Mouse (Mus musculus) gastrocnemius, postnatal 4 days (tissue): ENCODE results near the gene Snn. TPM values are rescaled to one million over a fixed set of nuclear protein-coding genes. Genes with fewer than 3 reads are reported as not detected.
A peak's percentile ranks its signal among the peaks of the same experiment; 100 is the strongest.

Experiments
- DNase-seq, 2 experiments: peaks; one replicate each; pipeline ENCODE4 v3.0.0; 2021 to 2022; ENCODE audit warnings: low spot score in 2 of 2, mixed read lengths in 2 of 2
- total RNA-seq, 2 experiments: library from RNA; stranded (reverse); gene quantifications; 2 replicates each; pipeline ENCODE4 v1.2.3; 2021

The Snn gene
- total RNA-seq, 2 experiments from 2014 or later: 27.8 to 31.6 TPM

DNA sequence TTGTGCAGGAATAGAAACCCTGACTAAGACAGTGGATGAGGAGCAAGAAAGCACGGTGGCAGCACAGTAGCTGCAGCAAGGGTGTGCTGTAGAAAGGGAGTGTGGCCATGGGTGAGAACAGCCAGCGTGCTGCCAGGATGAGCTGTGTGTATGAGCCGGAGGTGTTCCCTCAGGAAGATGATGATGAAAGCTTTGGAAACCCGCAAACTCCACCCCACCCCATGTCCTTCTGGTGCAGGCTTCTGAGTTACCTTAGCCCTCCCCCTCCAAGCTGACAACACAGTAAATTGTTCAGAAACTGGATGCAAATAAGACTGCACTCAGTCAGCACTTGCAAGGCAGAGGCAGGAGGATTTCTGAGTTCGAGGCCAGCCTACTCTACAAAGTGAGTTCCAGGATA lies 17.5 kb upstream of the Snn start:
- no peak for DNase-seq

DNA sequence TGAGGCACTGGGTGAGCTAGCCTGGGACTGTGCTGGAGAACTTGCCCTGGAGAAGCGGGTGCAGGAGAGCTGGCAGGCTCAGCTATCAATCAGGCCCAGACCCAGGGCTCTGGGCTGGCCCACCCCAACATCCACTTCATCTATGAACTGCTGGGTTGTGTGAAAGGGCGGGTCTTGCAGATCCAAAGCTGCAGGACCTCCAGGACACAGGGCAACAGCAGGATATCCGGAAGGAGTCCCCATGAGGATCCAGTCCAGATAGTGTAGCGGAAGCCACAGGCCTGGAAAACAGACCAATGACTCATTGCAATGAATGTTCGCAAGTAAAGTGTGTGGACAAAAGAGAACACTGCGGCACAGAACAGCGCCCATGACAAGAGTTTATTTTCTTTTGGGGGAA lies 14.3 kb upstream of the Snn start:
- no peak for DNase-seq

DNA sequence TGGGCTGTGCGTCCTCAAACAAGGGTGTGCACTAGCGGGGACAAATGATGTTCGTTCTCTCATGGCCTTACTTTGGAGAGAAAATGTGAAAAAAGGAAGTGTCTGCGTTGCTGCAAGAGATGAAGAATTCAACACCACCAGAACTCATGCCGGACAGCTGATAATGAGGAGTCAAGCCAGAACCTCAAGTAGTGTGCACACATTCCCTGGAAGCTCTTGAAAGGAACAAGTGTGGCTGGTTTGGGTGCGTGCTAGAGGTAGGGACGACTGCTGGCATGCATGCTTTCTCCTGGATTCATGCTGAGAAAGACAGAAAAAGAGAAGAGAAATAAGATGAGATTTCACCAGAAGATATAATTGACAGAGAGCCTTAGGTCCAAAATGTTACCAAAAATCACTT lies 13.6 kb upstream of the Snn start:
- no peak for DNase-seq

DNA sequence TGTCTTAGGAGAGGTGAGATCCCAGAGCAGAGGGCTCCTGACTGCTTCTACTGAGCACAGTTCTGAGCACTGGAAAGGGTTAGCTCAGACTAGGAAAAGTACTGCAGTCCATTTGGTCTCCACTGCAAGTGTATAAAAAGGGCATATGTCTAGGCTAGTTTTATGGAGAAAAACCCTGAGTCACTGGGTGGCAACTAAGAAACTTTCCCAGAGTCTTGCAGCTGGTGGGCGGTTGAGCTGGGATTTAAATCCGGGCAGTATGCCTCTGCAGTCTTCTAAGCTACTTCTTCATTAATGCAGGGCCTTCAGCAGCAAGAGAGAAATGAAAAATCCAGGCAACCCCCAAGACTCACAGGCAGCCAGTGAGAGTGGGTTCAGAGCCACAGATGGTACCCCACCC lies 10.5 kb upstream of the Snn start:
- DNase-seq: no peak

DNA sequence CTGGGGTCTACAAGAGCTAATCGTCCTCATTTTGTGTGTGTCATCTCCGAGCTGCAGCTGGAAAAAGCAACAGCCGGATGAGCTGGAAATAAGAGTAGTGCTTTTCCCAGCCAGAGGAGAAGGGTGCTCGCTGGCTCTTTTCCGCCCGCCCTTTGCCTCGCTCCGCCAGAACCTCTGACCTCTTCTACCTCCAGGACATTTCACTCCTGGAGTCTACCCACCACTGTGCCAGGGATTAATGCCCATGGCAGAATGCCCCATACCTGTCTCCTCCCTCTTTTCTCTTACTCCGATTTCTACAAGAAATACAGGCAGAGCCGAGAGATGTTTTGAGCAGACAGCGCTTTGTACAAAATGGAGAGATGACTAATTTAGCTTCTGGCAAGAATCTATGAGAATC lies 9.6 kb upstream of the Snn start:
- no peak for DNase-seq

DNA sequence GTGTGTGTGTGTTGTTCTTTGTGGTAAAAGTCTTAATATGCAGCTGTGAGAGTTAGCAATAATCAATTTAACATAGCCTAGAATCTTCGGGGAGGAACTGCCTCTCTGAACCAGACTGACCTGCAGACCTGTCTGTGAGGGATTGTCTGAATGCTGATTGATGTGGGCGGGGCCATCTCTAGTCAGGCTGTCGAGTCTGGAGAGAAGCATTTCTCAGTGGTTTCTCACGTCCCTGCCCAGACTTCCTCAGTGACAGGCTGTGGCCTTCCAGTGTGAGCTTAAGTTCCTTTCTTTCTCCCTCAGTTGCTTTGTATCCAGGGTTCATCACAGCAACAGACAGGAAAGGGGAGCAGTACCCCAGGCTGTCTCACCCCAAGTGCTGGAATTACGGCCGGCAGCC lies 6.3 kb upstream of the Snn start:
- no peak for DNase-seq

DNA sequence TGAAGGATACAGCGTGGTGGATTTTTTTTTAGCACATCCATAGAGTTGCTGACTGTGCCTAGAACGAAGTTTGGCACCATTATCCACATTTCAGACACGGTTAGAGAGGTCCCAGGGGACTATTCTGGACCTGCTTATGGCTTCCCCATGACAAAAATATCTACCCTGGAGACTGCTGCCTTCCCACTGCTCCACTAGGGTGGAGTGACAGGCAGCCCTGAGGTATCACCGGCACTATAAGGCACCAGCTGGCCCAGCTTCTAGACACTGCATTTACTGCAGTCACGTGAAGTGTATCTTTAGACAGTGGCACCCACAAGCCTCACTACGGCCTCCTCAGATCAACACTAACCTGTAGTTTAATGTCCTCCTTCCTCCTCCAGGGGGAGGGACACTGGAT lies 5.9 kb upstream of the Snn start:
- DNase-seq: no peak

DNA sequence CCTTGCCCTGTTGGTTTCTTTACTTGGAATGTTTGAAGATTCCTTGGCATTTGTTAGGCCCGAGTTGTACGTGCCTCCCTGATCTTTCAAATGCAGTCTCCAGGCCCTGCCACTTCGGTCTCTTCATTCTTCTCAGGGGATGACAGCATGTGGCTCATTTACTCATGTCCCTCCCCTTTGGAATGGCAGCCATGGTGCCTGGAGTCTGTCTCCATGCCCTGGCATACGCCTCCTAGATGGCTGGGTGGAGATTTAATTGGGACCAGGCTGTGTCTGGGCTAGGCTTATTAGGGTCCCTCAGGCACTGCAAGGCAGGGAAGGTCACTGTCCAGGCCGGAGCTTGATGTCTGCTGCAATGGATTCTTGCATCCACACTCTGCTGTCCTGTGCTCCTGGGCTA lies 4.8 kb upstream of the Snn start:
- no peak for DNase-seq

DNA sequence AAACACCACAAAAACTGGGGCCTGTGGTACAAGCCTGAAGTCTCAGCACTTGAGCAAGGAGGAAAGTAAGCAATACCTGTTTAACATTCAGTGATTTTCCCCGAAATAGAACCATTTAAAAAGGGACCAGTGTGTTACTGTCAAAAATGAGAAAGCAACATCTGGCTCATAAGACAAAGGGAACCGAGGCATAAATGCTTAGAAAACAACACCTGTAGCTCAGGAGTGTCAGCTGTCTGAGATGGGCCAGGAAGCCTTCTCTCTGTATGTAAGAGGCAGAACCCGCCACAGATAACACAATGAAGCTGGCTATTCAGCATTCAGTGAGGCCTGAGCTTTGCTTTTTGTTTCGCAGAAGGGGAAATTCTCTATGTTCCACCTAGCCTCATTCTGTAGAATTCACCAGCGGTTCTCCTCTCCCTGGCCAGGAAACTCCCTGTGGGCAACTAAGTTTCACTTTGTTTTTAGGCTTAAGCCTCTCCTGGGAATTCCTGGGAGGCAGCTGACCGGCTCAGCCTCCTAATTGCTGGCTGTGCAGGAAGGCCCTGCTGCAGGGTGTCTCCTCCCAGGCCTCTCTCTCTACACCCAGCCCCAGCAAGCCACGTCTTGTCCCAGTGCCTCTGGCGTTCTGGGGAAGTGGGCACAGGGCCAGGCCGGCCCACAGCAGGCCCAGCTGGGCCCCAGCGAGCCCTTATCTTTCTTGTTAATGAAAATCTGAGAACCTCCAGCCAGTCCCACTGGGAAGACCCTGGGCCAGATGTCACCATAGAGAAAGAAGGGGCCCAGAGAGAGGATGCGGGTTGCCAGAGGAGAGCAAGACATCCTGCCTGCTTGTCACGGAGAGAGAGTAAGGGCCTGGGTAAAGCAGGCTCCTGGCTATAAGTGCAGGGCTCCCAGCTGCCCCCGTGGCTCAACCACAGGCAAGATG lies 2.3 kb downstream of the Snn start:
- peak; percentile 73 to 86 for DNase-seq

DNA sequence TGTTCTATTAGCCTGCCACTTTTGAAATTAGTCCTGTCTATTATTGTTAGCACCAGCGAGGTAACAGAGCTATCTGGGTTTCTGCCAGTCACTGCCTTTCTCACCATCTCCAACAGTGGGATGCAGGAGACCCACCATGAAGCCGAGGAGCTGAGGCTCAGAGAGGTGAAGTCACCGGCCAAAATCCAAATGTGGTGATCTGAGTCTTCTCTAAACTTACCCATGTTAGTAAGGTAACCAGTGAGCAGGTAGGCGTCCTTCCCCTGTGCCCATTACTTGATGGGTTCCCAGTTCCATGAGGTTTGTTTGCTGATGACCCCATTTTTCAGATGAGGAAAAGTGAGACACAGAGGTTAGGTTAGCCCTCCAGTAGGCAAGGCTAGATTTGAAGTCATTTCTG lies 3.6 kb downstream of the Snn start:
- DNase-seq: no peak

DNA sequence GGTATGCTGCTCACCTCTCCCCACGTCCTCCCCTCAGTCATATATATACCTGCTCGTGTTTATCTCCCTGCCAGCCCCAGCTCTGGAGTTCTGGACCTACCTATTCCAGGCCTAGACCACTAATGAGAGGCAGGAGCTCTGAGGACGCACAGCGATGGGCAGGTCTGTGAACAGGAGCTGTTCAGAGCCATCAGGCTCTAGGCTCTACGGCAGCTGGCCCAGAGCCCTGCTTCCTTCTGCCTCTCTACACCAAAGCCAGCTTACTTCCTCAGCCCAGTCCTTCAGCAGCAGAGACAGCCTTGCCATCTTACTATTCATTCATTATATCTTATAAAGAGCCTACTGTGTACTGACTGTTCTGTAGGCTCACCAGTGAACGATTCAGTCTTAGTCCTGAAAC lies 4.0 kb downstream of the Snn start:
- no peak for DNase-seq

DNA sequence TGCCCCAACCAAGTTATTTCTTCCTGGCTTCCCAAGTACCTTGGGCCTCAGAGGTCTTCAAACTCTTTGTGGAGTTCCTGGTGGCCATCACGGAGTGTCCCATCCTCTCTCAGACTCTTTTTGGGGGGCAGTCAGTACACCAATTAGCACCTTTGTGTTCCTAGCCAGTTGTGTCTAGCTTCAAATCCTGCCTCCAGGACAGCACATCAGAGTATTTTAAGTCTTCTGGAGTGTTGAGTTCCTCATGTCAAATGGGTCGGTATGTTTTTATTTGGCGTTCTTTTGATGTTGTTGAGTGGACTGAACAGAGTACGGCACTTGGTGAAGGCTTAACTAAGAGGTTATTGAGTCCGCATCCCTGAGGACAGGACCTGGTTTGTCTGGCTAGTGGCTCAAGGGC lies 4.7 kb downstream of the Snn start:
- DNase-seq: no peak

DNA sequence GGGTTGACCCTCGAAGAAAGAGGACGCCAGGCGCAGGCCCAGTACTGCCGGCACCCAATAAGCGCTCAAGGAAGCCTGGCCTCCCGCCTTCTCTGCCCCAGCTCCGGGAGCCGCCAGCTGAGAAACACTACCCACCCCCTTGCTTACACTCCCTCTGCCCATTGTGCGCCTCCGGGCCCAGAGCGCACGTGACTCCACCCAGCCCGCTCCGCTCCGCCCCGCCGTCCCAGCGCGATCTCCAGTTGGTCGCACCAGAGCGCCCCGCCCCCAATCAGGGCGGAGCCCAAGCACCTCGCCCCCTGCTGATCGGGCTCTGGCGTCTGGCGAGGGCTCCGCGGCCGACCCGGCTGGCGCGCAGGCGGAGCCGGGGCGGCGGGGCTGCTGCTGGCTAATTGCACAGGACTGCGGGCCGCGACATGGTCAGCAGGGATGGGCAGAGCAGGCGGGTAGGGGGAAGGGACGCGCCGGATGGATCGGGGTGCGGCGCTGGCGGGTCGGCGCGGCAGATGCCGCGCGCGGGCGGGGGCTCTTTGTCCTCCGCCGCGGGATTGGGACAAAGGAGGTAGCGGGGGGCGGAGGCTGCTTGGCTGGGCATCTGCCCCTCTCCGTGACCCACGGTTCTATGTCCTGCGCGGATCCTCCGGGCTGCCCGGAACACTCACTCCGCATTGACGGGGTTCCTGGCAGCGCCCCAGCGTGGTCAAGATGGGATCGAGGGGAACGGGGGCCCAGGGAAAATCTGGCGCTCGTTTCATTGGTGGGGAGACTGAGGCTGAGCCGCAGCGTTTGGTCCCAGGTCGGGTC lies 5.5 kb downstream of the Snn start, which contains the start of gene Litaf:
Gene Litaf, minus strand, starts transcription at position 129 of the 804 bp plus-strand sequence.
- DNase-seq: peak; percentile 97 to 99

DNA sequence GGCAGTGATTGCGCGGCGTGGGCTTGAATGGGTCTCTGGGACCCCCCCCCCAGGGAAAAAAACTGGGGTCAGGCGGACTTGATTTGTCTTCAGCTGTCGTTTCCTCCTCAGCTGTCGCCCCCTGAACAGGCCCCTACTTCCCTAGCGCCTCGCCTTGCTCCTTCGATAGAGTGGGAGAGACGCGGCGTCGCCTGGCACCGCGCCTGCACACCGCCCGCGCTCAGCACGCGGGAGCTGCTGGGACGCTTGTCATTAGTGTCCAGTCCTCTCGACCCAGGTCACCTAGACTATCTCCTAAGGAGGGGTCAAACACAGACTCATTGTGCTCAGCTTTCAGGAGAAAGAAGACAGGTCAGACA lies 6.1 kb downstream of the Snn start:
- DNase-seq: peak; percentile 51 to 68

DNA sequence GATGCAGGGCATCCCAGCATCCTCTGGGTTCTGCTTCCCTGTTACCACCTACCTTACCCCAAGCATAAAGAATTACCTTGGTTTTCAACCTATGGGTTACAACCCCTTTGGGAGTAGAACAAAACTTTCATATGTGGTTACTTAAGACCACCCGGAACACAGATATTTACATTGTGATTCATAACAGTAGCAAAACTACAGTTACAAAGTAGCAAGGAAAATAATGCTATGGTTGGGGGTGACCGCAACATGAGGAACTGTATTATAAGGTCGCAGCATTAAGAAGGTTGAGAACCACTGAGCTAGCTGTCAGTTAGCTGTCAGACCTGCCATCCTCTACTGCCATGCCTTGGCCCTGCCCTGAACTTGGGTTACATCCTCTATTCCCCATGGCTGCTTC lies 7.9 kb downstream of the Snn start:
- no peak for DNase-seq

DNA sequence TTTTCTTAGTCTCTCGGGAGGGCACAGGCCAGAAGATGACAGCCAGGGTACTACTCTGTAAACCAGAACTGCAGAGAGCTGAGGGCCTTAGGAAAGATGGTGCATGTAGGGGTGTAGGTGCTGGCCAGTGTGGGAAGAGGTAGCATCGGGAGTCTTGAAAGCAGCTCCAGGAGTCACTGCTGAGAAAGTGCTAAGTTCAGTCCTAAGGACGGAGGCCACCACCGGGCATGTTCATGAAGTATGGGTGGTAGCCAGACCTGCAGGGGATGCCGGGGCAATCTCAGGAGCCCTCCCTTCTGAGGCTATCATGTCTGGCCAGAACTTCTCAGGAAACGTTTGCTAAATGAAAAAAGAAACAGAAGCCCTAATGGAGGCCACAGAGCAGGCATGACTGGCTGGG lies 8.5 kb downstream of the Snn start:
- DNase-seq: no peak

DNA sequence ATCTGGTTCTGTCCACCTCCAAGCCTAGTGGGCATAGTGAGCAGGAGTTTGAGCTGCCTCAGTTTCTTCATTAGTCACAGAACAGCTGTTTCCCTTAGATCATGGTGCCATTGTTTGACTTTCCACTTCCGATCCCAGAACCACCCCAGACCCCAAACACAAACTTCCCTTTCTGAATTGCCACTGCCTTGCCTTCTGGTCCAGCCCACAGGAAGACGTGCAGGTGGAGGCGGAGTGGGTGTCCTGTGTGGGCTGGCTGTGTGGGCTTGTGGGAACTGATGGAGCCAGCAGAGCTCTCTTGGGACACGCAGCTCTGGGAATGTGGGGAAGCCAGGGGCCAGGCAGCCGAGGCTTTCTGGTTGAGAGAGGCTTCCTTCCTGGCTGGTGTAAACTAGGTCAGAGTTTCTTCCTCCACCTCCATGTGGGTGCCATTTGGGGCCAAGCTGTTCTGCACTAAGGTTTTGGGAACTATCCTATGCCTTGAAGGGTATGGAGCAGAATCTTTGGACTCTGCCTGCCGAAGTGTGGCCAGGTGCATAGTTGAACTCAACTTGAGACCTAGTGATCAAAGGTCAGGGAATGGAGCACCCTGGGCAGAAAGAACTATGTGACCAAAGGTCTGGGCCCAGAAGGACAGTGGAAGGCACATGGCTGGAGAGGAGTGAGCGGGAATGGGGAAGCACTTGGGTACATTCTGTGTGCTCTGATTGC lies 9.1 kb downstream of the Snn start:
- DNase-seq: no peak

DNA sequence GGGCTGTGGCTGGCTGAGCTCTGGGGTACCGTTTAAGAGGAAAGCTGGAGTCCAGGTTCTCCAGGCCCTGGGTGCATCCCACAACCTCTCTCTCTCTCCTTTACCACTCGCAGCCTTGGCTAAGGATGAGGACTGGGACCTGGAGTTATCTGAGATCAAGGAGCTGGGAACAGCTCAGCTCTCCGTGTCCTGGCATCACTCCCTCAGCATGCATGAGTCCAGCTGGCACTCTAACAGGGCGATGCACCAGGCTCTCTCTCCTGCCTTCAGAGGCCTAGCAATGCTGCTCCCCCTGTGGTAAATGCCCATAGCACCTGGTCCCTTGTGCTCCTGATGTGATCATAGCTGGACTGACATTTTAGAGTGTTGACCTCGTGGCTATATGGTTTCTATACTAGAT lies 10.4 kb downstream of the Snn start:
- DNase-seq: no peak

DNA sequence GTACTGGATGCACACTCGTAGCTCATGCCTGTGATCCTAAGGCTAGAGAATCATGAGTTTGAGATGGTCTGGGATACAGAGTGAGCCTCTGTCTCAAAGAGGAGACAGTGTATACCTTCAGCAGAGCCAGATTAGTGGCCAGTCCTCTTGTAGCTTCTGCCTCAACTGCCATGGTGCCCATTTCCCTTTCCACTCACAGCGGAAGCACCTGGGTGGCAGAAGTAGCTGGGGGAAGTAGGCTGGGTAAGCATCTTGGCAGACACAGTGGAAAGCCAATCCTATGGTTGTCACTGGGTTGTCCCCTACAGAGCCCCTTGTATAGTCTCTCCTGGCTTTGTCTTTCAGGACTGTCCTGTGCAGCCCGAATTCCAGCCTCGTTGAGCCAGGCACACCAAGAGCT lies 11.1 kb downstream of the Snn start:
- DNase-seq: no peak

DNA sequence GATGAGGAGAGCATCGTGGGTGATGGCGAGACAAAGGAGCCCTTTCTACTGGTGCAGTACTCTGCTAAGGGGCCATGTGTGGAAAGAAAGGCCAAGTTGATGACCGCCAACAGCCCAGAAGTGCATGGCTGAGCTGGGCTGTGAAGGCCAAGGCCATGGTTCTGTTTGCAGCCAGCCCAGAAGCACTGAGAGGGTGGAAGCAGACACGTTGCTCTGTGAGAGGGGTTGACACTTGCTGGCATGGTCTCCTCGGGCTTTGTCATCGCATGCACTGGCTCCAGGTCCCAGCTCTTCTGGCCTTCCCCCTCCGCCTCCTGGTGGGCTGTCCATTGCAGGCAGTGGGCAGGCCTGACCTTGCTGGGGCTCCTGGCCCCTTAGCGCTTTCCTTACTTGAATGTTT lies 11.7 kb downstream of the Snn start:
- DNase-seq: no peak

DNA sequence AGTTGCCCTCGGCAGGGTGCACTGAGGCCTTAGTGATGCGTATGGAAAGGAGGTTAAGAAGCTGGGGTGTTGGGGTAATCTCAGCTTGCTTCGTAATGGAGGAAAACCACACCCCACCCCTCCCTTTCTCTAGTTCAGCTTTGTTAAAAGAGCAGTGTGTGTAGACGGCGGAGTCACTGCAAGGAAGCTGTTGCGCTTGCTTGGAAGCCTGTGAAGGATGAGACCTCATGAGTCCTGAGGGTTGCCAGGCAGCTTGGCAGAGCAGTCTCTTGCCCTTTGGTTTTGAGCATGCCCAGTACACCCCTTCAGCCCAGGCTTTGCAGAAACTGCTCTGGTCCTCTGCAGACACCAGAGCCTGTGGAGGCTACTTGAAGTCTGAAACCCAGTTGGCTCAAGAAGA lies 12.3 kb downstream of the Snn start:
- DNase-seq: no peak
